Mouse (Mus musculus): ENCODE measurements at regions not wholly inside any gene's neighbourhood (a gene's known extent, or its start where the extent isn't known, plus 50 kb on each side); places are given as distances from the start of the nearest gene placed in this dataset.

DNA sequence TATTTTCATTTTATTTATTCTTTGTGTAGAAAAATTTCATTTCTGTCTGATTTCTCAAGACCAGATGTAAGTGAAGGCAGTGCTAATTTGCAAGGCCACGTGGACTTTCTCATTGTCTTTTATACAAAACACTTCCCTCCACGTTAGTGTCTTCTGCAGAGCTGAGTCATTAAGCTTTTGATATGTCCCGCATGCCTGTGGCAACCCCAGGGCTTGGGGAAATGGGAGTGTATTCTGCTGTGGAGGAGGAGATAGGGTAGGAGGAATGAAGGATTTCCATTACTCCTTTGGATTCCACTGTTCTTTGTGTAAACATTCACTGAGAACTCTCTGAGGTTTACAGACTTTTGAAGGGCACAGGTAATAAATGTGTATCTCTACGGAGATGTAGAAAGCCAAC is 187.7 kb upstream of the Sgcd start:
- no peak for DNase-seq (ENCODE audit: low read depth, low spot score)

DNA sequence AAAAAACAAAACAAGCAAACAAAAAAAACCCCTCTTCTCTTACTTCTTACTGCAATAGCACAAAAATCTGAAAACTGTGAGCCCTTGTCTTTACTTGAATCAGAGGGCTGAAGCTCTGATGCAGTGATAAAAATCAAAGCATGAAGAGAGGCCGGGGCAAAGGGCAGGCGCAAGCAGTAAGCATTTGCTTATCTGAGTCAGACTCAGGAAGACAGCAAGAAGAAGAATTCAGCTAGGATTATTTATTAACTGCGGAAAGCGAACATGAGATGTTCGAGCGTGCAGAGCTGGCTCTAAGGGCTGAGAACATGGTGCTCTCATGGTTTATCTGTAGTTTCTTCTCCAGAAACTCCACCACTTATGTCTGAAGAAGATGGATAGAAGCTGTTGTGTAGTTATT is 163.4 kb upstream of the Sgcd start:
- no peak for DNase-seq (ENCODE audit: low read depth, low spot score)

DNA sequence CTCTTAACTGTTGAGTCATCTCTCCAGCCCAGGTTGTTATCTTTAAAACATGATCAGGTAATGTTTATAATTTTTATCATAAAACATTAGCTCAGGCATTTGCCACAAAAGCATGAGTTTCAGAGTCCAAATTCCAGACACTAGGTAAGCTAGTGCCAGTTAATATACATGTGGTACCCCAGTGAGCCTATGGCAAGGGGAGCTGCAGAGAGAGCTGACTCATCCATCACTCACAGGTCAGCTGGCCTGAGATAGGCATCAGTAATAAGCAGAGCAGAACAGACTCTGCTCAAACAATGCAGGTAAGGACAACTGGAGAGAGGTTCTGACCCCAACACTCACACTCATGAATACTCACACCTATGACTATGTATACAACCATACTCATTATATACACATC is 144.6 kb upstream of the Sgcd start:
- no peak for DNase-seq (ENCODE audit: low read depth, low spot score)

DNA sequence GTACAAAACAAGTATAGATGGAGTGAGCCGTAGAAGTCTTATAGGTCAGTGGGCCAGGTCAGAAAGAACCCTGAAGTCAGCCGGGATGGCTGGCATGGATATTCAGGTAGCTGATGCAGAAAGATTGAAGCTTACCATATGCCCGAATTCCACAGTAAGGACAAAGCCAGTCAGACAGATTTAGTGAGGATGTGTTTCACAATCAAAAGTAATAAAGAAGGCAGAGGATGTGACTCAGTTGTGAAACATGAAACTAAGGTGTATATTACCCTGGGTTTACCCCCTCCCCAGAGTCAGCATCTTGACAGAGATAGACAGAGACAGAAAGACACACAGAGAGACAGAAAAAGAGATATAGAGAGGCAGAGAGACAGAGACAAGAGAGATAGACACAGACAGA is 109.3 kb upstream of the Sgcd start:
- DNase-seq (ENCODE audit: low read depth, low spot score) = no peak

DNA sequence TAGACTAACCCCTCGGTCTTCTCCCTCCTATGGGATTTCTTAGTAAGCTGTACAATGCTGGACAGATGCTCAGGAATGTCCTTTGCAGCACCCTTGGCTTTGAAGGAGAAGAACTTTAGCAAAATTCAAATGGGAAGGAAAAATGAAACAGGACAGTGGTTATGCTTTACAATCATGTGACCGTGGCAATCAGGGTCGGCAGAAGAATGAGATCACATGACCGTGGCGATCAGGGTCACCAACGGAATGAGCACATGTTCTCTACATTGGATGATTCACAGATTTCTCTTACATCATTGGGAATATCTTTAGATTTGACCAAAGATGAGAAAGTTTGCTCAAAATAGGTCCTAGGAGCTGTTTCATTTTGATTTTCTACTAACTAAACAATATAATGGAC is 108.7 kb upstream of the Sgcd start:
- DNase-seq (ENCODE audit: low read depth, low spot score) = no peak

DNA sequence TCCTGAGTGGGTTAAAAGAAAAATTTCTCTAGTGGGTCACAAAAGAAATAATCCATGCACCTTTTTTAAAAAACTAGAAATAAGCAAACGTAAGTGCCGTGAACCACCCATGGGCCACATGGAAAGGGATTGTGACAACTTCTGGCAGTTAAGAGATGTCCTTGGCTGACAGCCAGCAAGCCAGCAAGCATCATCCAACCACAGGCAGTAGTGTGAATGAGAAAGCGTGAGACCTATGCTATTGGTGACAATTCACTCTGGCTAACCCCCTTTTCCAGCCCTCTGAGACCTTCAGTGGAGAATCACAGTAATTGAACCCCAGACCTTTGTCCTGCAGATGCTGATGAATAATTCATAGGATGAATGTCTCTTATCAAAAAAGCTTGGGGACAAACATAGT is 78.3 kb upstream of the Sgcd start:
- no peak for DNase-seq (ENCODE audit: low read depth, low spot score)

DNA sequence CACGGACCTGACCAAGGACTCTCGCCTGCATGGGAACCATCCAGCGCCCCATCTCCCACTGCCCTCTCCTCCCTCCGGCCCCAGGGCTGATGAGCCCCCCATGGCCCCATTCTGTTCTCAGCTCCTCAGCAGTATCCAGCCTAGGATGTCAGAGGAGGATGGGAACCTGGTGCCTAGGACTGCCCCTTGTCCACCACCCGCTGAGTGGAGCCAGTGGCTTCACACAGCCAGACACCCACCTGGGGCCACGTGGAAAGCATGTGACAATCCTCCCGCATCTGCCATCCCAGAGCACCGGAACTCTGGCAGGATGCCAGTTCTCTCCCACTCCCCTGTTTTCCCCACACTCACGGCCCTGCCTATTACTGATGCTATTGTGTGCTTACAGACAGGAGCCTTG is 75.0 kb upstream of the Sgcd start:
- peak; percentile 2 for DNase-seq (ENCODE audit: low read depth, low spot score)

DNA sequence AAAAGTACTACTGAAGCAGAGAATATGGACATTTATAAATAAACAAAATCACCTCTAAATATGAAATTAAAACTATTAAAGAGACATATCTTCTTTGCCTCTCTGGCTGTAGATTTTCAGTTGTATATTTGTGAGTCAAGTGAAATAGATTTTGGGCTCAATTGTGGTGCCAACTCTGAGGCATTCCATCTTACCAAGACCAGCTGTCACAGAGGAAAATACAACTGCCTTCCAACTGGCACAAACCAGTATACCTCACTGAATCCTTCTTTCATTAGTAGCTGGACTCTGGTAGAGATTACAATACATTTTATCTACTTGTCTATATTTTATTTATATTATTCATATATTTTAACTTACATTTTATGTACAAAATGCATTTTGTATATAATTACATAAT is 72.7 kb upstream of the Sgcd start:
- DNase-seq (ENCODE audit: low read depth, low spot score) = no peak

DNA sequence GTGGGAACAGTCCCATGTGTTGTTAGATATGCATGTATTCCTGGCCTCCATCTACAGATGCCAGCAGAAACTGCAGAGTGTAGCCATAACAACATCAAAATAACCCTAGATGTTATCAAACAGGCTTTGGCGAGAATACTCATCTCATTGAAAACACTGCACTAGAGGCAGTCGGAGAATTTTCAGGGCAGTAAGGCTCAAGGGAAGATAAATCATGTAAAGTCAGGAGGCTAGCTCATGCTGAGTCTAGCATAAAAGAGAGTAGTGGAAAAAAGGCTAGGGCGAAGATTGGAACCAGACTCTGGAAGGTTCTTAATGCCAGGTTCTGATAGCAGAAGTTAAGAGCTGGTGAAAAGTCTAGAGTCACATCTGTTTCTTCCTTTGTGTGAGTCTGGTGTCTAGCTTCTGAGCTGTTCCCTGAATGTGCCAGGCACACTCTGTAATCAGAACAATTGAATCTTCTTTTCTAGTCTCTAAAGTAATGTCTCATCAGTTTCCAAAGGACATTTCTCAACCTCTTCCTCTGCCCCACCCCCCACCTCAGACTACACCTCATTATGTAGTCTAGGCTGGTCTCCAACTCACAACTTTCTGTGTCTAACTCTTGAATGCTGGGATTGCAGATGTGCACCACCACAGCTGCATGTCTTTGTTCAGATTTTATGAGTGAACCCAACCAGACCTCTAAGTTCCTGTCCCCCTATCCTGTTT is 62.5 kb upstream of the Sgcd start:
- no peak for DNase-seq (ENCODE audit: low read depth, low spot score)

DNA sequence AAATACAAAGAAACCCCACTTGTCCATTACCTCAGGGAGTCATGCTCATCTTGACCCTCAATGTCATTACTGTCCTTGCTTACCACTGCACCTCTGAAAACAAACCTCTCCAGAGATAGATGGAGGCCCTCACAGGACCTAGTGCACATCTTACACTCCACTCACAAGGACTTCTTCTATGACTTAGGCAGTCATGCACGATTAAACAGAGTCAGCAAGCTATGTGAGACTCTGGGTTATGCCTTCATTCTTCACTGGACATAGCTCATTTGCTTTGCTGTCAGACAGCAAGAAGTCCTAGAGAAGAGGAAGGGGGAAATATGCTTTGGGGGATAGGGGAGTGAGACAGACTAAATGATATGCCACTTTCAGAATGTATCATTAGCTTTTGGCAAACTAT is 59.5 kb upstream of the Sgcd start:
- no peak for DNase-seq (ENCODE audit: low read depth, low spot score)
